Mouse (Mus musculus): Measurements from ENCODE around the gene Slco2b1. TPM values are rescaled to one million over a fixed set of nuclear protein-coding genes. Genes with fewer than 3 reads are reported as not detected.
A peak's percentile ranks its signal among the peaks of the same experiment; 100 is the strongest.
"Not testable (repeated sequence)": the region's sequence is repeated elsewhere in the genome, so short reads cannot be mapped to it uniquely, and the experiment has no call there.

The Slco2b1 gene
- 1 to 10 TPM; 6.4 to 7.5 TPM for total RNA-seq (2021)
- long read RNA-seq, experiment 1, full-length matches to known transcripts = 3 of 5 reads
- long read RNA-seq, experiment 1, partial matches to known transcripts = 2 of 5 reads
- long read RNA-seq, experiment 1, other reads (novel, unspliced or antisense) = 0 of 5 reads
- long read RNA-seq, experiment 2, full-length matches to known transcripts = 6 of 12 reads
- long read RNA-seq, experiment 2, partial matches to known transcripts = 3 of 12 reads
- long read RNA-seq, experiment 2, other reads (novel, unspliced or antisense) = 3 of 12 reads

GRCm38 (mm10) chr7:99711166-99711565 lies at the start of gene Slco2b1:
TSS of gene Slco2b1 (minus strand) at chr7:99711340.
- intact Hi-C loops (cut with DNase I; ENCODE audit: low total_unique reads) = loop anchor here (2.0 to 10.0 kb wide), 2 partner anchors 50 to 84 kb away; no protein-coding TSS in a partner anchor
- DNase-seq = no peak

GRCm38 (mm10) chr7:99739276-99739675 lies 28.1 kb upstream of the Slco2b1 start:
- intact Hi-C loops (cut with DNase I; ENCODE audit: low total_unique reads) = no loop called here
- no peak for DNase-seq

- DNase-seq; intact Hi-C loops (cut with DNase I; ENCODE audit: low total_unique reads): not testable (repeated sequence)
These were observed 24.4 kb upstream of the Slco2b1 start for GRCm38 (mm10) chr7:99735491-99735890.

- intact Hi-C loops (cut with DNase I; ENCODE audit: low total_unique reads) = no loop called here
- DNase-seq = no peak
These were observed 23.5 kb upstream of the Slco2b1 start for GRCm38 (mm10) chr7:99734612-99735011.

- DNase-seq = no peak
- intact Hi-C loops (cut with DNase I; ENCODE audit: low total_unique reads) = no loop called here
These were observed 18.8 kb upstream of the Slco2b1 start, which contains the start of gene Olfr520 for GRCm38 (mm10) chr7:99729973-99730372. TSS of gene Olfr520 (plus strand) at chr7:99730273.

GRCm38 (mm10) chr7:99716536-99716935 lies 5.4 kb upstream of the Slco2b1 start:
- no peak for DNase-seq
- intact Hi-C loops (cut with DNase I; ENCODE audit: low total_unique reads) = loop anchor here (5.0 to 10.0 kb wide), 2 partner anchors 78 to 94 kb away; no protein-coding TSS in a partner anchor

GRCm38 (mm10) chr7:99712431-99712830 lies 1.3 kb upstream of the Slco2b1 start:
- no peak for DNase-seq
- intact Hi-C loops (cut with DNase I; ENCODE audit: low total_unique reads) = loop anchor here (10.0 kb wide), 1 partner anchor 82 kb away; no protein-coding TSS in a partner anchor

- intact Hi-C loops (cut with DNase I; ENCODE audit: low total_unique reads) = loop anchor here (2.0 to 10.0 kb wide), 2 partner anchors 50 to 84 kb away; no protein-coding TSS in a partner anchor
- DNase-seq = peak; percentile 64
These were observed 664 bp downstream of the Slco2b1 start for GRCm38 (mm10) chr7:99710476-99710875.

GRCm38 (mm10) chr7:99709992-99710391 lies 1.1 kb downstream of the Slco2b1 start:
- intact Hi-C loops (cut with DNase I; ENCODE audit: low total_unique reads) = loop anchor here (2.0 to 10.0 kb wide), 3 partner anchors 38 to 85 kb away; no protein-coding TSS in a partner anchor
- no peak for DNase-seq

GRCm38 (mm10) chr7:99708750-99709149 lies 2.4 kb downstream of the Slco2b1 start:
- no peak for DNase-seq
- intact Hi-C loops (cut with DNase I; ENCODE audit: low total_unique reads) = loop anchor here (5.0 kb wide), 1 partner anchor 36 kb away; no protein-coding TSS in a partner anchor

- no peak for DNase-seq
- intact Hi-C loops (cut with DNase I; ENCODE audit: low total_unique reads) = loop anchor here (5.0 kb wide), 1 partner anchor 36 kb away; no protein-coding TSS in a partner anchor
These were observed 2.8 kb downstream of the Slco2b1 start for GRCm38 (mm10) chr7:99708301-99708721.

GRCm38 (mm10) chr7:99707671-99708070 lies 3.5 kb downstream of the Slco2b1 start:
- no peak for DNase-seq
- intact Hi-C loops (cut with DNase I; ENCODE audit: low total_unique reads) = loop anchor here (5.0 kb wide), 1 partner anchor 35 kb away; no protein-coding TSS in a partner anchor

- peak; percentile 52 for DNase-seq
- intact Hi-C loops (cut with DNase I; ENCODE audit: low total_unique reads) = loop anchor here (5.0 kb wide), 1 partner anchor 35 kb away; no protein-coding TSS in a partner anchor
These were observed 4.0 kb downstream of the Slco2b1 start for GRCm38 (mm10) chr7:99707038-99707595.

- peak; percentile 43 for DNase-seq
- intact Hi-C loops (cut with DNase I; ENCODE audit: low total_unique reads) = loop anchor here (5.0 kb wide), 1 partner anchor 34 kb away; no protein-coding TSS in a partner anchor
These were observed 4.7 kb downstream of the Slco2b1 start for GRCm38 (mm10) chr7:99706341-99707037.

- intact Hi-C loops (cut with DNase I; ENCODE audit: low total_unique reads) = loop anchor here (5.0 kb wide), 1 partner anchor 33 kb away; no protein-coding TSS in a partner anchor
- DNase-seq = no peak
These were observed 6.2 kb downstream of the Slco2b1 start for GRCm38 (mm10) chr7:99704736-99705519.

GRCm38 (mm10) chr7:99702201-99702600 lies 8.9 kb downstream of the Slco2b1 start:
- no peak for DNase-seq
- intact Hi-C loops (cut with DNase I; ENCODE audit: low total_unique reads) = no loop called here

- DNase-seq = no peak
- intact Hi-C loops (cut with DNase I; ENCODE audit: low total_unique reads) = no loop called here
These were observed 10.5 kb downstream of the Slco2b1 start for GRCm38 (mm10) chr7:99700641-99701040.

- intact Hi-C loops (cut with DNase I; ENCODE audit: low total_unique reads) = no loop called here
- DNase-seq = peak; percentile 62
These were observed 11.4 kb downstream of the Slco2b1 start for GRCm38 (mm10) chr7:99699709-99700151.

- no peak for DNase-seq
- intact Hi-C loops (cut with DNase I; ENCODE audit: low total_unique reads) = no loop called here
These were observed 12.0 kb downstream of the Slco2b1 start for GRCm38 (mm10) chr7:99699106-99699505.

Data from gastrocnemius, postnatal 14 days (tissue).